Mouse (Mus musculus): ENCODE data around the gene Fbxo7. TPM values are rescaled to one million over a fixed set of nuclear protein-coding genes. Genes with fewer than 3 reads are reported as not detected.

Fbxo7 gene
- total RNA-seq, 2 experiments from 2014 or later = 25.4 to 25.7 TPM

GRCm38 (mm10) chr10:86034007-86034728 lies 12.4 kb downstream of the Fbxo7 start:
- DNase-seq (ENCODE audit: low spot score in 2 of 2) = no peak

- no peak for DNase-seq (ENCODE audit: low spot score in 2 of 2)
Observed at GRCm38 (mm10) chr10:86043651-86044050, 21.9 kb downstream of the Fbxo7 start.

DNA sequence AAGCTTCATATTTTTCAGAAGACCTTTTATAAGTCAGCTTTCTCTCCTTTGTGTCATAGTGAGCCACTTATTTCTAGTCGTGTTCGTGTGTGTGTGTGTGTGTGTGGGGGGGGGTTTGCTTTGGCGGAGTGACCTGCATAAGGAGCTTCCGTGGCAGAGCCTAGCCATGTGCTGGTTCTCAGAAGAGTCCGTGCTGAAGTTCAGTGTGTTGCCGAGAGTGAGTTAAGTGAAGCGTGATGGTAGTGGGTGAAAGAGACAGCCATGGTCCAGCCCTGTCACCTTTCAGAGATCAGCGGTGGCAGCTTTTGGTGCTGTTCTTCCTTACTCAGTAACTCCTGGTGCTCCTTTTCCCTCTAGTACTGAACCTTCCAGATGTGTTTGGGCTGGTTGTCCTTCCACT lies 22.3 kb downstream of the Fbxo7 start:
- DNase-seq (ENCODE audit: low spot score in 2 of 2) = no peak

DNA sequence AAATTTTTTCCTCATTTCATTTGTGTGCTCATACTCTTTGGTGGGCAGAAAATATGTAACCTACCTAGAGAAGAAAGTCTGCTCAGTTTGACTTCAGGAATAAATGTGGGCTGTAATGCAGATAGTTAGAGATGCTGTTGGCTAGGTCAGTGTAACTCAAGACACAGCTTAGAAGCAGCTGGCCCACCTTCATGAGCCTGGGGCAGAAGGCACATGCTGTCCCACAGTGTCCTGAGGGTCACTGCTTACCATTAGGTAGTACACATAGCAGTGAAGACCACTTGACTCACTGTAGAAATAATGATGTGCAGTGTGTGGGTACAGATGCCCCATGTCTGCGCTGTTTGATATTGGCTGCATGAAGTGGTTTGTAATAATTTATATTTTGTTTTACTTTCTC lies 24.6 kb downstream of the Fbxo7 start:
- no peak for DNase-seq (ENCODE audit: low spot score in 2 of 2)

- DNase-seq (ENCODE audit: low spot score in 2 of 2) = no peak
Observed at GRCm38 (mm10) chr10:86047786-86048185, 26.0 kb downstream of the Fbxo7 start.

DNA sequence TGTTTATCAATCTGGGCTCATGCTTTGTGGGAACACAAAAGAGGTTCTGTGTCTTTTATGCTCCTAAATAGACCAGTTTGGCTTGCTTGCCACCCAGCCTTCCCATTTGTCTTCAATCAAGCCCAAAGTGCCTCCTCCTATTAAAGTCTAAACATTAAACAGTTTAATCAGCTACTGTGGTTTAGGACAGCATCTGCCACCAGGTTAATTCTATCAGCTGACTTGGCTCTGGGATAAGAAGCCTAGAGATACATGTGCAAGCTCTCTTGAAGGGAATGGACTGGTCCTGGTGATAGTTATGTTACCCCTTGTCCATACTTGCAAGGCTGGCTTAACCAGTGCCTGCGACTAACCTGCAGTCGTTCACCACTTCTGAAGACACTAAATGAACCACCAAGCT lies 28.8 kb downstream of the Fbxo7 start:
- DNase-seq (ENCODE audit: low spot score in 2 of 2) = no peak

DNA sequence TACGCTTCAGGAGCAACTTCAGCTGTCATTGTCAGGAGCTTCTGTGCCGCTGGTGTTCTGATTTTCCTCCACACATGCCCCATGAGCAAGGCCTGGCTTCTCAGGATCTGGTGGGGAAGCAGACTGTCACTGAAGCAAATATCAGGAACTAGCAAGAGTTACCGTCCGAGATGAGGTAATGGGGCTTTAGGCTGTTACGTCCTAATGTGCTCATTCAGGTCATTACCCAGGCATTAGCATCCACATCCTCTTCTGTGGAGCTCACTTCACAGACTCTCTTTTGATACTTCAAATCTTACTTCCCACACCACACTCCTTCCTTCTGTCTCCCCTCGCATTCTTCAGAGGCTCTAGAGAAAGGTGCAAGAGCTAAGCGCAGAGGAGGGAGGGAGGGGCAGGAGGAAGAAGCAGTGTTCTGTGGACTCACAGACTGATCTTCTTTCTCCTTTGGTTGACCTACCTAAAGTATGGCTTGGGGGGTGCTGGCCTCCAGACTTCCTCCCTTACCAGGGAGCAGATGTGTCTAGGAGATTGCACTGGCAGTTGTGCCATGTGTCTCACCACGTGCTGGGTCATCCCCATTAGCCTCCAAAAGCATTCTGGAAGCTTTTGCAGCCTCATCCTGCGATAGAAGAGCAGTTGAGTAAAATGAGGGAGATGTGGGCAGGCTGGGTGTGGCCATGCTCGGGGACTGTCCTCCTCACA lies 31.2 kb downstream of the Fbxo7 start:
- no peak for DNase-seq (ENCODE audit: low spot score in 2 of 2)

DNA sequence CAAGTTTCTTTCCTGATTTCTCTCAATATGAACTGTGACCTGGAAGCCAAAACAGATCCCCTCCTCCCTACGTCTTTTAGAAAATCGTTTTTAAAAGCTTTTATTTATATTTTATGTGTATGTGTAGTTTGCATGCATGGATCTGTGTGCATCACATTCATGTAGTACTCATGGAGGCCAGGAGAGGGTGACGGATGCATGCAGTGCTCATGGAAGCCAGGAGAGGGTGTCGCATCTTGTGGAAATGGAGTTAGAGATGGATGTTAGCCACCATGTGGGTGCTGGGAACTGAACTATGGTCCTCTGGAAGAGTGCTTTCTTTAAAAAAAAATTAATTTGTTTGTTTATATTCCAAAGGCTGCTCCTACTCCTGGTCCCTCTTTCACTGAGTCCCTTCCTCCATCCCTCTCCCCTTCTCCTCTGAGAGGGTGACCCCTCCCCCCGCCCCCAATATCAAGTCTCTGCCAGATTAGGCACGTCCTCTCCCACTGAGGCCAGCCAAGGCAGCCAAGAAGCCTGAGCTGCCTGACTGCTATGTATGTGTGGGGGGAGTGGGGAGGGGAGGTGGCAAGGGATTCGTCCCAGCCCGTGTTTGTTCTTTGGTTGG lies 34.6 kb downstream of the Fbxo7 start:
- no peak for DNase-seq (ENCODE audit: low spot score in 2 of 2)

GRCm38 (mm10) chr10:86057286-86057685 lies 35.5 kb downstream of the Fbxo7 start:
- DNase-seq (ENCODE audit: low spot score in 2 of 2) = no peak

- no peak for DNase-seq (ENCODE audit: low spot score in 2 of 2)
Observed at GRCm38 (mm10) chr10:86057712-86058111, 35.9 kb downstream of the Fbxo7 start.

DNA sequence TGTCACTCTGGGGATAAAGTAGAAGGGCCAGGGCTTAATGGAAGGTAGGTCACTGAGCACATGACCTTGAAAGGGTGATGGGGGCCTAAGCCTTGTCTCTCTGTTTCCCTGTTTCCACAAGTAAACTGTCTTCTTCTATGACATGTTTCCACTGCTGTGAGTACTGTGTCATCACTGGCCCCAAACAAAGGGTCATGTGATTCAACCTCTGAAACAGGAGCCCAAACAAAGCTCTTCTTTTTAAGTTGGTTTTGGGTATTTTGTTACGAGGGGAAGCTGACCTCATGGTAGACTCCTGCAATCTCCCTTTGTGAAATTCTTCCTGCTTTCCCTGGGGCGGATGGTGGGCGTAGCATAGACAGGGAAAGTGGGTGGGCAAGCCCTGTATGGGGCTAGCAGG lies 38.5 kb downstream of the Fbxo7 start:
- DNase-seq (ENCODE audit: low spot score in 2 of 2) = no peak

DNA sequence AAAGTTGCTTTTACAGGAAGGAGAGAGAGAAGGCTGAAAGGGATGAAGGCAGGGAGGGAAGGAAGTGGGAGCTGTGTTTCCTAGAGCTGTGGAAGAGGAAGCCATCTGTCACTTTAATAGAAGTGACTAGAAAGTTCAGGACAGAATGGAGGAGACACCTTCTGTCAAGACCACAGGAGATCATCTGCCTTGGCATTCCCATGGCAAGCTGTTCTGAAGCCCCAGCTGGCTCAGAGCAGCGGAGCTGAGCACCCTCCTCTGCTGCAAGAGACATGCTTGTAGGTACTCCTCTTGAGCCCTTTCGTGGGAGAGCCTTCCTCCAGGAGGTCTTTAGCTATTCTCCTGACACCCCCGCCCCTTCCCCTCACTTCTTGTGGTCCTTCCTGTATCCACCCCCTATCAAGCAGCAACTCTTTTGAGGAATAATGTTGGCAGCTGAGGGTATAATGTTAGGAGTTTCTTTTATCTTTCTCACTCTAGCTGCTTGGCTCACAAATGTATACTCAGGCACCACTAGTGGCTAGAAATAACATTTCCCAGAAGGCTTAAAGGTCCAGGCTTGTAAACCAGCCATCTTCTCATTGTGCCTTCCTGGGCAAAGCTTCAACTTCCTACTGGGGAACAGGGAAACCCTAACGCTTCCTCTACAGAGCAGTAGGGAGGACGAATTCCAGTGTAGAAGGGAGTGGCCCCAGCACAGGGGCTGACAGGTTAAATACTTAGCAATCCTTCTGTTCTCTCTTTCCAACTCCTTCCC lies 40.7 kb downstream of the Fbxo7 start:
- no peak for DNase-seq (ENCODE audit: low spot score in 2 of 2)

DNA sequence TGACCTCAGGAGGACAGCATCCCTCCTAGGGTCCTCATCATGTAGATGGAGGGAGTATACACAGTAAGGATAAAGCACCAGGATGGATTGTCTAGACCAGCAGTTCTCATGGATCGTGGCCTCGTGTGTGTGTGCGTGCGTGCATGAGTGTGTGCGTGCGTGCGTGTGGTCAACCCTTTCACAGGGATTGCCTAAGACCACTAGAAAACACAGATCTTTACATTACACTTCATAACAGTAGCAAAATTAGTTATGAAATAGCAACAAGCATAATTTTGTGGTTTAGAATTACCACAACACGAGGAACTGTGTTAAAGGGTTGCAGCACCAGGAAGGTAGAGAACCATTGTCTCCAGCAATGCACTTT lies 41.2 kb downstream of the Fbxo7 start:
- DNase-seq (ENCODE audit: low spot score in 2 of 2) = no peak

DNA sequence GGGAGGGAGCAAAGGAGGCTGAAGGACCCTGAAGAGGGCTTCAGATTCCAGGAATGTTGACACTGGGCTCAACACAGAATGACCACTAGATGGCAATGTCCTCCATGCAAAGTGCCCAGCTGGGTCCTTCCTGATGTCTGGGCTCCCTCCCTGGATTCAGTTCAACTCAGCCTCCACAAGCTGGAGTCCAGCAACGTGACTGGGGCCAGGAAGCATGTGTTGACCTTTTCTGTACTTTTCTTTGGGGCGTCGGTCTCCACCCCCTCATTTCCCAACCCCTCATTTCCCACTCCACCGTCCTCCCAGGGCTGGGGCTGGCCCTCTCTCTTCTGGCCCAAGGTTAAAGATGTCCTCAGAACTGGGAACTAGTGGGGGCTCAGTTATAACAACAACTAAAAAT lies 43.2 kb downstream of the Fbxo7 start:
- peak; percentile 61 to 83 for DNase-seq (ENCODE audit: low spot score in 2 of 2)

GRCm38 (mm10) chr10:86065661-86066060 lies 43.9 kb downstream of the Fbxo7 start:
- DNase-seq (ENCODE audit: low spot score in 2 of 2) = no peak

DNA sequence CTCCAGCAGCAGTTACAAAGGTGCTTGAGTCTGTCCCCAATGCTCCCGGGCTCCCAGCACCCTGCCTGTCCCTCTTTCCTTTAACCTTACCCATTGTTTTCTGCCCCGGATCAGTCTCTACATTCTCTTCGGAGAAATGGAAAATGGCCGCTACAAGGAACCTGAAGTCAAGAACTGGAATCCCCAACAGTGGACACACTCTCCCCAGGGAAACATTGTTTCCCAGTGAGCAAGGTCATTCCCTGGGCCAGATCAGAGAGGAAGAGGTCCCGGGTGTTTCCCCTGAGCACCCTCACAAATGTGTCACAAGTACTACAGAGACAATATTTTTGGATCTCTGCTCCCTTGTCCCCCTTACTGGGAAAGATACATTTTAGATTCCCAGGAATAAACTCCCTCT lies 44.9 kb downstream of the Fbxo7 start:
- DNase-seq (ENCODE audit: low spot score in 2 of 2) = no peak

DNA sequence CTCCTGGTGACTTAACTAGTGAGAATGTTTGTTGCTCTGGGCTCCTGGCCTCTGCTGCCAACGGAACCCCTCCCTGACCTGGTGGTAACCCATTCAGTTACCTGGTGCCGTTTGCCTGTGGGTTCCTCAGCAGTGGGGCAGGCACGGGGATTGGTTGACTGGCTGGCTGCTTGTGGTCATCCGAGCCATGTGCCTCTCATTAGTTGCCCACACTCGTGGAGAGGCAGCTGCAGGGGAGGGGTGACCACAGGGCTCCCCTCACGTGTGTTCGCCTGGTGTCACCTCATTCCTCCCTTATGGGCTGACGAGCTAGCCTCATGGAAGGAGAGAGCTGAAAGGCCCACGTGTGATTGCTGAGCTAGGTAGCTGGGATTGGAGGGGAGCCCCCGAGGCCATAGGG lies 46.1 kb downstream of the Fbxo7 start:
- no peak for DNase-seq (ENCODE audit: low spot score in 2 of 2)

DNA sequence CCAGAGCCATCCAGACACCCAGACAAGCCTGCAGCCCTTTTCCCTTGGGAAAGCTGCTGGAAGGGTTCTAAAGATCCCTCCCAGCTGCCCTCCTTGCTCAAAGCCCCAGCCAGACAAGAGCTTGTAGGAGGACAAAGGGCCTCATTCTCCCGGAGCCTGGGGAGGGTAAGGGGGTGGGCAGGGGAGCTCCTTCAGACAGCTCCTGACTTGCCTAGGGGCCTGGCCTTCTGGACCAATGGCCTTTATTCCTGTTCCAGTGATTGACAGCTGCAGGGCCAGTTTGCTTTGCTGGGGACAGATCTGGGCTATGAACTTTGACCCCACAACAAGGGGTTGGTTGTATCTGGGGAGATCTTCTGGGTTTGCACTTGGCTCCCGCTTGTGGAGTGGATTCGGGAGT lies 47.6 kb downstream of the Fbxo7 start:
- no peak for DNase-seq (ENCODE audit: low spot score in 2 of 2)

DNA sequence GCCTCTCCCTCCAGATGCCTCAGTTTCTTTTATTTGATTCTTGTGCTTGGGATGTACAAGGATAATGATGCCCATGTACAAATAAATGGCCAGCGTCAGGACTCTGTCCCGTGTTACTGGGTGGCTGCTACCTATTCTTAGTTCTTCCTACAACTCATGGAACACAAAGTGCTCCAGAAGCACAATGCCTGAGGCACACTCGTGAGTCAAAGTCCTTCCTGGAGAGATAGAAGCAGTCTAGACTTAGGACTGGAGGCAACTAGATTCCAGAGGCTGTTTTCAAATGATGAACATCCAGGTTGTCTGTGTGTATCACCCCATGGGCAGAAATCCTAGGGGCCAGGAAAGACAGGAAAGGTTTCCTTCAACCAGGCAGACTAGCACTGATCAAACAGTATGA lies 49.0 kb downstream of the Fbxo7 start:
- no peak for DNase-seq (ENCODE audit: low spot score in 2 of 2)

- DNase-seq (ENCODE audit: low spot score in 2 of 2) = no peak
Observed at GRCm38 (mm10) chr10:86074134-86074533, 52.4 kb downstream of the Fbxo7 start.

DNA sequence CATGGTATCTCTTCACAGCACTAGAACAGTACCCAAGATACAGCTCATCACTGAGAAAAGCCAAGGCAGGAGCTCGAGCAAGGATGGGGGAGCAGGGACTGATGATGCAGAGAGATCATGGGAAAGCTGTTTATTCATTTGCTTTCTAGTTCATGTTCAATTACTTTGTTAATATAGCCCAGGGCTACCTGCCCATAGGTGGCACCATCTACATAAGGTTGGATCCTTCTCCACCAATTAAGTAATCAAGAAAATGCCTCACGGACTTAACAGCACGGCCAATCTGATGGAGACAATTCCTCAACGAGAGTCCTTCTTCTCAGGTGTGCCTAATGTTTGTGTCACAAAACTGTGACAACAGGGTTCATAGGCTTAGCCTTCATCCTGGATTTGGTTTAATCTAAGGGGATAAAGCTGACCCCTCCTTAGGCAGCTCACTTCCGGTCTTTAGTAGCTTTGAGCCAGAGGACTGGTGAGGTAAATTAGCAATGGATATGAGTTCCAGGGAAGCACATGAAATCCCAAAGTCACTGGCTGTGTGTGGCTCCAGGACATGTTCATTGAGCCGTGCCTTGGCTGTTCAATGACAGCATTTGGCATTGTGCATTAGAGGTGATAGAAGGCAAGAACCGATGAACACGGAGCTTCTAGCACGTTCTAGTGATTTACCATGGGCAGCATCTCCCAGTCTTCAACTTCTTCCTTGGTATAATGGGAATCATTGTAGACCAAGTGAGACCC lies 53.4 kb downstream of the Fbxo7 start:
- DNase-seq (ENCODE audit: low spot score in 2 of 2) = no peak

Measured in layer of hippocampus, postnatal 14 days (tissue).